Mouse (Mus musculus): ENCODE measurements at regions not wholly inside any gene's neighbourhood (a gene's known extent, or its start where the extent isn't known, plus 50 kb on each side); places are given as distances from the start of the nearest gene placed in this dataset.

GRCm38 (mm10) chr10:117540747-117541398 lies 88.4 kb upstream of the Cpm start:
- no peak overlapping the region for H3K9ac ChIP-seq (ENCODE audit: low read length)
- no peaks in the 10 kb centered on the region for H3K9me3 ChIP-seq (ENCODE audit: control insufficient read depth, low read length)
- WGBS: 87% methylated on average over 2 of the region's 2 CpGs
- no peak overlapping the region for H3K4me2 ChIP-seq (ENCODE audit: low read length)
- no peaks in the 10 kb centered on the region for H3K27me3 ChIP-seq (replicated peaks; ENCODE audit: control insufficient read depth, insufficient read depth, low read length)
- ATAC-seq (replicated peaks; ENCODE audit: low FRiP score, low TSS enrichment, low read depth): no peak
- no peak overlapping the region for H3K4me3 ChIP-seq (ENCODE audit: low read depth, low read length)
- H3K36me3 ChIP-seq (ENCODE audit: control insufficient read depth, insufficient read depth, low read length): no peaks in the 10 kb centered on the region
- no peak for DNase-seq (ENCODE audit: low spot score)
- H3K27ac ChIP-seq (ENCODE audit: low read depth): no peak overlapping the region
- H3K4me1 ChIP-seq (replicated peaks; ENCODE audit: control insufficient read depth, insufficient read depth, low read length): no peaks in the 10 kb centered on the region

DNA sequence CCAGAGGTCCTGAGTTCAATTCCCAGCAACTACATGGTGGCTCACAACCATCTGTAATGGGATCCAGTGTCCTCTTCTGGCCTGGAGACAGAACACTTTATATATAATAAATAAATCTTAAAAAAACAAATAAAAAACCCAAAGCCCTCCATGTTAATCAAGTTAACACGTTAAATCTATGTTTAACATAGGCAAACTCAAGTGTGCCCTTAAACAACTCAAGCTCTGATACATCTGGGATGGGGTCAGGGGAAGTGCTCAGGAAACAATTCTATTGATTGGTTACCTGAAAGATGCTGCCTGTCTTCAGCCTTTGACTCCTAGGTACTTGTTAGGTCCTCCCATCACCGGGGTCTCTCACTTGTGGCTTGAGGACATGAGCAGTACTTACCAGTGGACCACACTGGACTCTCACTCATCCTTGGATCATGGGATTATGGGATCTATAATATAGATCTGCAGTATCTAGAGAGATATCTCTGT lies 89.1 kb upstream of the Cpm start:
- Histone ChIP-seq H3K36me3 (ENCODE audit: control insufficient read depth, insufficient read depth, low read length) (no peaks in the 10 kb centered on the region), H3K4me3 (ENCODE audit: low read depth, low read length) (no peak overlapping the region), H3K9ac (ENCODE audit: low read length) (no peak overlapping the region), H3K4me1 (replicated peaks; ENCODE audit: control insufficient read depth, insufficient read depth, low read length) (no peaks in the 10 kb centered on the region), H3K27ac (ENCODE audit: low read depth) (no peak overlapping the region), H3K9me3 (ENCODE audit: control insufficient read depth, low read length) (no peaks in the 10 kb centered on the region), H3K27me3 (replicated peaks; ENCODE audit: control insufficient read depth, insufficient read depth, low read length) (no peaks in the 10 kb centered on the region), H3K4me2 (ENCODE audit: low read length) (no peak overlapping the region)
- WGBS: 75% methylated on average over 2 of the region's 2 CpGs
- DNase-seq (ENCODE audit: low spot score): no peak
- ATAC-seq (replicated peaks; ENCODE audit: low FRiP score, low TSS enrichment, low read depth): no peak

GRCm38 (mm10) chr10:117539532-117539931 lies 89.8 kb upstream of the Cpm start:
- H3K27ac ChIP-seq (ENCODE audit: low read depth): no peak overlapping the region
- H3K36me3 ChIP-seq (ENCODE audit: control insufficient read depth, insufficient read depth, low read length): no peaks in the 10 kb centered on the region
- no peak overlapping the region for H3K4me3 ChIP-seq (ENCODE audit: low read depth, low read length)
- H3K9me3 ChIP-seq (ENCODE audit: control insufficient read depth, low read length): no peaks in the 10 kb centered on the region
- no peak overlapping the region for H3K9ac ChIP-seq (ENCODE audit: low read length)
- H3K27me3 ChIP-seq (replicated peaks; ENCODE audit: control insufficient read depth, insufficient read depth, low read length): no peaks in the 10 kb centered on the region
- ATAC-seq (replicated peaks; ENCODE audit: low FRiP score, low TSS enrichment, low read depth) (no peak), DNase-seq (ENCODE audit: low spot score) (no peak)
- 59% methylated on average over 1 of the region's 1 CpGs for WGBS
- H3K4me2 ChIP-seq (ENCODE audit: low read length): no peak overlapping the region
- H3K4me1 ChIP-seq (replicated peaks; ENCODE audit: control insufficient read depth, insufficient read depth, low read length): no peaks in the 10 kb centered on the region

GRCm38 (mm10) chr10:117538725-117539124 lies 90.6 kb upstream of the Cpm start:
- H3K36me3 ChIP-seq (ENCODE audit: control insufficient read depth, insufficient read depth, low read length): no peaks in the 10 kb centered on the region
- no peaks in the 10 kb centered on the region for H3K9me3 ChIP-seq (ENCODE audit: control insufficient read depth, low read length)
- 91% methylated on average over 5 of the region's 5 CpGs for WGBS
- H3K27ac ChIP-seq (ENCODE audit: low read depth): no peak overlapping the region
- no peak overlapping the region for H3K4me3 ChIP-seq (ENCODE audit: low read depth, low read length)
- no peaks in the 10 kb centered on the region for H3K4me1 ChIP-seq (replicated peaks; ENCODE audit: control insufficient read depth, insufficient read depth, low read length)
- no peak overlapping the region for H3K4me2 ChIP-seq (ENCODE audit: low read length)
- no peak for ATAC-seq (replicated peaks; ENCODE audit: low FRiP score, low TSS enrichment, low read depth)
- H3K27me3 ChIP-seq (replicated peaks; ENCODE audit: control insufficient read depth, insufficient read depth, low read length): no peaks in the 10 kb centered on the region
- DNase-seq (ENCODE audit: low spot score): no peak
- no peak overlapping the region for H3K9ac ChIP-seq (ENCODE audit: low read length)

DNA sequence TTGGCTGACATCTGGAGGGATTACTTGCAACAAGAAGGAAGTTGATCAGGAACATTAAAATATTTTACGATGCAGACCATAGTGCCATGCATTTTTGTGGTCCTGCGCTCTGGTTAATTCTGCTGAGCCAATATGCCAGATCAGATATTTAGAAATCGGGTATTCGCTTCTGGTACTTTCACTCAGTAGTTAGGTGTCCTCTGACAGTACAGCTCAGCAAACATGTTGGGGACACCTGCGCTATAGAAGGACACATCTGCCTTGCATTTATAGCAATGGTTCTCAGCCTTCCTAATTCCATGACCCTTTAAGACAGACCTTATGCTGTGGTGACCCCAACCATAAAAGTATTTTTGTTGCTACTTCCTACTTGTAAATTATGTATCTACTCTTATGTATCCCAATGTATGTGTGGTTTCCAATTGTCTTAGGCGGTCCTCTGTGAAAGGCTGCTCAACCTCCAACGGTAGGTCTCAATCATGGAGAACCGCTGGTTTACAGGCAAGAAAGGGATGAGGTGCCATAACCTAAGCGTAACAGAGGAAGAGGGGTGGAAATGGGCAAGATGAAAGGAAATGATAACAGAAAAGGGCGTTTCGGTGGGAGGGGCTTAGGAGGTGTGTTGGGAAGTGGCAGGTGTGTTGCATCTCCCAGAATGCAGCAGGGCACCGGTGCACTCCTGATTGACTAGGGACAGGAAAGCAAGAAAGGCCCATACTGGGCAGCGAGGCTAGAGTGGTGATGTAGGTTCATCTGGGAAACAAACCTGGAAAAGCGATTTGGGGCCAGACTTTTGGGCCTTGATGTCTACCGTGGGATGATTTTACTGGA lies 92.3 kb upstream of the Cpm start:
- WGBS: 95% methylated on average over 15 of the region's 15 CpGs
- H3K9me3 ChIP-seq (ENCODE audit: control insufficient read depth, low read length): no peaks in the 10 kb centered on the region
- H3K36me3 ChIP-seq (ENCODE audit: control insufficient read depth, insufficient read depth, low read length): no peaks in the 10 kb centered on the region
- H3K9ac ChIP-seq (ENCODE audit: low read length): no peak overlapping the region
- no peaks in the 10 kb centered on the region for H3K27me3 ChIP-seq (replicated peaks; ENCODE audit: control insufficient read depth, insufficient read depth, low read length)
- no peak for DNase-seq (ENCODE audit: low spot score)
- H3K4me2 ChIP-seq (ENCODE audit: low read length): no peak overlapping the region
- H3K4me1 ChIP-seq (replicated peaks; ENCODE audit: control insufficient read depth, insufficient read depth, low read length): no peaks in the 10 kb centered on the region
- no peak for ATAC-seq (replicated peaks; ENCODE audit: low FRiP score, low TSS enrichment, low read depth)
- no peak overlapping the region for H3K4me3 ChIP-seq (ENCODE audit: low read depth, low read length)
- no peak overlapping the region for H3K27ac ChIP-seq (ENCODE audit: low read depth)

DNA sequence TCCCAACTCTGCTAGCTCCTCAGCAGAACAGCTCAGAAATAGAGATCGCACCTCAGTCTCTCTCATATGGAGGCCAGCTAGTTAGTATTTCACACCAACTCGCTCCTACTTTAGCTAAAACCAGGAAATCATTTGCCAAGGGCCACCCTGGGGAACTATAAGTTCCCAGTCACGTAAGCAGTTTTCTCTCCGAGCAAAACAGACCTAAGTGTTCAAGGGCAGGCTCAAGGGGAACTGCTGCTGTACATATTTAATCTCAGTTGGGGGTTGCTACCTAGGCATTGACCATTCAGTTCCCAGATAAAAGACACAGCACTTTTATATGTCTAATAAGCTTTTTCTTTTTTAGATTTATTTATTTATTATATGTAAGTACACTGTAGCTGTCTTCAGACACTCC lies 93.5 kb upstream of the Cpm start:
- 86% methylated on average over 4 of the region's 4 CpGs for WGBS
- Histone ChIP-seq H3K9me3 (ENCODE audit: control insufficient read depth, low read length) (no peaks in the 10 kb centered on the region), H3K4me2 (ENCODE audit: low read length) (no peak overlapping the region)

GRCm38 (mm10) chr10:117534992-117535719 lies 94.1 kb upstream of the Cpm start:
- H3K27me3 ChIP-seq (replicated peaks; ENCODE audit: control insufficient read depth, insufficient read depth, low read length): no peaks in the 10 kb centered on the region
- H3K9me3 ChIP-seq (ENCODE audit: control insufficient read depth, low read length): no peaks in the 10 kb centered on the region
- 88% methylated on average over 12 of the region's 12 CpGs for WGBS
- H3K9ac ChIP-seq (ENCODE audit: low read length): no peak overlapping the region
- H3K4me2 ChIP-seq (ENCODE audit: low read length): no peak overlapping the region
- no peak for ATAC-seq (replicated peaks; ENCODE audit: low FRiP score, low TSS enrichment, low read depth)
- no peak overlapping the region for H3K4me3 ChIP-seq (ENCODE audit: low read depth, low read length)
- H3K27ac ChIP-seq (ENCODE audit: low read depth): no peak overlapping the region
- no peak for DNase-seq (ENCODE audit: low spot score)
- no peaks in the 10 kb centered on the region for H3K4me1 ChIP-seq (replicated peaks; ENCODE audit: control insufficient read depth, insufficient read depth, low read length)
- H3K36me3 ChIP-seq (ENCODE audit: control insufficient read depth, insufficient read depth, low read length): no peaks in the 10 kb centered on the region

More for the DNA sequence above, 93.5 kb upstream of the Cpm start:
- Histone ChIP-seq H3K9ac (ENCODE audit: low read length) (no peak overlapping the region), H3K27ac (ENCODE audit: low read depth) (no peak overlapping the region), H3K27me3 (replicated peaks; ENCODE audit: control insufficient read depth, insufficient read depth, low read length) (no peaks in the 10 kb centered on the region), H3K4me1 (replicated peaks; ENCODE audit: control insufficient read depth, insufficient read depth, low read length) (no peaks in the 10 kb centered on the region), H3K36me3 (ENCODE audit: control insufficient read depth, insufficient read depth, low read length) (no peaks in the 10 kb centered on the region), H3K4me3 (ENCODE audit: low read depth, low read length) (no peak overlapping the region)
- no peak for DNase-seq (ENCODE audit: low spot score)
- ATAC-seq (replicated peaks; ENCODE audit: low FRiP score, low TSS enrichment, low read depth): no peak

- WGBS: 89% methylated on average over 4 of the region's 4 CpGs
- ATAC-seq (replicated peaks; ENCODE audit: low FRiP score, low TSS enrichment, low read depth): no peak
Observed at GRCm38 (mm10) chr10:117534478-117534877, 94.8 kb upstream of the Cpm start.

More at GRCm38 (mm10) chr10:117534478-117534877, 94.8 kb upstream of the Cpm start:
- DNase-seq (ENCODE audit: low spot score): no peak
- Histone ChIP-seq H3K4me3 (ENCODE audit: low read depth, low read length) (no peak overlapping the region), H3K27me3 (replicated peaks; ENCODE audit: control insufficient read depth, insufficient read depth, low read length) (no peaks in the 10 kb centered on the region), H3K9me3 (ENCODE audit: control insufficient read depth, low read length) (no peaks in the 10 kb centered on the region), H3K27ac (ENCODE audit: low read depth) (no peak overlapping the region), H3K4me2 (ENCODE audit: low read length) (no peak overlapping the region), H3K36me3 (ENCODE audit: control insufficient read depth, insufficient read depth, low read length) (no peaks in the 10 kb centered on the region), H3K9ac (ENCODE audit: low read length) (no peak overlapping the region), H3K4me1 (replicated peaks; ENCODE audit: control insufficient read depth, insufficient read depth, low read length) (no peaks in the 10 kb centered on the region)

All from intestine, embryonic 14.5 days (tissue).